Mouse (Mus musculus) cortical plate, adult 2 months (tissue): ENCODE results near the gene Mettl9.
A peak's percentile ranks its signal among the peaks of the same experiment; 100 is the strongest.

Source experiments
- CTCF ChIP-seq: fragments of 200-500 bp; IDR thresholded peaks from 2 replicates; pipeline ENCODE4 v1.5.1; 2011; ENCODE audit warnings: mild to moderate bottlenecking, control low read depth, low read length; ENCODE audit not compliant: insufficient read depth; ENCODE audit errors: extremely low read depth
- POLR2A ChIP-seq: fragments of 200-500 bp; IDR thresholded peaks from 2 replicates; pipeline ENCODE4 v1.6.1; 2011; ENCODE audit warnings: mild to moderate bottlenecking, low read length, control low read depth; ENCODE audit not compliant: insufficient read depth; ENCODE audit errors: extremely low read depth

GRCm38 (mm10) chr7:121120143-121120818 is 86.0 kb downstream of the Mettl9 start:
- TF ChIP-seq CTCF (peak; percentile 75), POLR2A (no peak)
